1 mouse cellular context compared by ENCODE assay signal in the genomic region with DNA sequence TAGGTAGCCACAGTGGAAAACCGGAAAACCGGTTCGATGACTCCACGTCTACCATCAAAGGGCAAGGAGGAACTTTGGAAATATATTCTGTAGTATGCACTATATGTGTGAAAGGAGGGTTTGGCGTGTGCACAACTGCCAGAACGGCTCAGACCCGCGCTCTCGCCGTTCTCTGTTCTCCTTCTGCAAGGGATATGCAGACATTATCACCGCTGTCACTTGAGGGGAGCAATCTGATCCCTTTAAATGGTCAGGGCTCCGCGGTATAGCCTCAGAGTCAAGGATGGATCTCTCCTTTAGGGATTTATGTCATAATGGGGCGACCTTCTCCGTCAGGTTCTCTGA.
TF ChIP-seq lines count a peak whose summit lies in the region.

No protein-coding gene starts in this region.

TF ChIP-seq in CH12.LX, 34 proteins besides CTCF, POLR2A, EP300 and RAD21:
- TF ChIP-seq RCOR1 (conservative IDR thresholded peaks at IDR 0.05; ENCODE audit: low read depth, low read length) (no peak; the same call in 1 of the 2 replicates), SIN3A (IDR thresholded peaks at IDR 0.05; ENCODE audit: low read length) (0 out of 2 replicates have a peak, but pooled peaks have one; percentile 4), CHD1 (IDR thresholded peaks at IDR 0.05; ENCODE audit: low read depth, low read length) (0 out of 2 replicates have a peak, but pooled peaks have one; percentile 54), MYC (IDR thresholded peaks at IDR 0.05; ENCODE audit: low read depth, low read length) (no peak), CHD2 (IDR thresholded peaks at IDR 0.05; ENCODE audit: low read length) (no peak)
